Mouse (Mus musculus) T-helper 2 cell (primary cell): ENCODE results near the gene Srrm2.

Experiments
- in situ Hi-C: fragments of 300-600 bp; cut with MboI, MseI; formaldehyde crosslinking; loops from one replicate; pipeline ENCODE4 v1.15.1; 2025; ENCODE audit warnings: high pct_unique_total_duplicates

Gene Srrm2

DNA sequence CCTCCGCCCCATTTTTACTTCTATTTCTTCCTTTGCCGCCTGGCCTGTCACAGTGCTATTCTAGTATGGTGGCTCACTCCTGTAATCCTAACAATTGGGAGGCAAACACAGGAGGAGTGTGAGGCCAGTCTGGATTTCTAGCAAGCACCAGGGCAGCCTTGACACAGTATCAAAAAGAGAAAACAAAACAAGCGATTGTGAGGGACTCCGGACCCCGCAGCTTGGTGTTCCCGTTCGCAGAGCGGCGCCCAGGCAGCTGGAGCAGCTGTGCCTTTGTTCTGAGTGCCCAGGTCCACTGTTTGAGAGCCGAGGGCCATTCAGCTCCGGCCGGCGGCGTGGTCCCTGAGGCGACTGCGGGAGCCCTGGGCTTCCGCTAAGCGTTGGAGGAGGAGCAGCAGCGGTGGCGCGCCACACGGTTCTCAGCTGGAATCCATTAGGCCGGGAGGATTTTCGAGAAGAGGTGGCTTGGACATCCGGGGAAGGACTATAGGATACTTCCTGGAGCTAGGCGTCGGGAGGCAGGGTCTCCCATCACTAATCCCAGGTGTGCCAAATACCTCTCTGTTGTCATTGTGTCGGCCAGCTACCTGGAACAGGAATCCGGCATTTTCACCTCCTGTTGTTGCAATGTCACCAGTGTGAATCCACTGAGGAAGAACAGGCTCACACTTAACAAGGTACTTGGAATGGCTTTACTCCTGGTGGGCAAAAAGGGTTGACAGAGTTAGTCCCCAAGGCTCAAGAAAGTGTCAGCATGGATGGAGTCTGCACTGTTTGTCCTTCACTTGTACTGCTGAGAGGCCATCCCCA is at the start of gene Srrm2:
Srrm2 (plus strand) TSS at position 264 of the 810 bp plus-strand sequence.
- in situ Hi-C loops, result no loop called here

- in situ Hi-C loops, result no loop called here
Measured at GRCm38 (mm10) chr17:23740598-23741021, 49.7 kb upstream of the Srrm2 start, which contains the start of gene Paqr4. TSS of gene Paqr4 (minus strand) at chr17:23740867.

DNA sequence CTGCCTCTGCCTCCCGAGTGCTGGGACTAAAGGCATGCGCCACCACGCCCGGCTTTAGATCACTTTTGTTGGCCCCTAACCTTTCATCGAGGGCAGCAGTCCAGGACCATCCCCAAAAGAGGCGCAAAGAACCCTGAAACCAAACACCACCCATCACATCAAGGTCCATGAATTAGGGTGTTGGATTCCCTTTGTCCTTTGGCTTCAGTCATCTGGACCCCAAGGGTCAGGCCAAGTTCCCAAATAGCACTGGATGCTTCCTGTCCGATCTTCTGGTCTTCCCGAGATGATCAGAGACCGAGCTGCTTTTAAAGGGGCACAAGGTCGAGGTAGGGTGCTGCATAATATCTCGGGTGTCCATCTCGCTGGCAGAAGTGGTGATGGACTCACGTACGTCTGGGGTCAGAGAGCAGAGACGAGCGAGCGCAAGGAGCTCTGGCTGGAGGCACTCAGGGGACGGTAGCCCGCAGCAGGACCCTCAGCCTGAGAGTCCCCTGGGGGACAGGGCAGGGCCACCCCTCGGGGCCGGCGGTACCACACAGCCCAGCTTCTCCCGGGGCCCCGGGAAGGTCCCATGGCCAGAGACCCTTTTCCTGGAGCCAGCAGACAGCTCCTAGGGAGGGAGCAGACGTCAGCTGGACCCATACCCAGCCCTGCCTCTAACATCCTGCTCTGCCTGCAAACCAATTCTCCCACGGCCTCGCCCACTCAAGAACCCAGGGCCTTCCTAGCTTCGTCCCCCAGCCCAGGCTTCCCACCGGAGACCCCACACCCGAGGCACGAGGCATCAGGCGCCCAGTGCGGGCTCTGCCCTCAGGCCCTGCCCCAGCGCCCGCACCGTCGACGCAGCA is 48.7 kb upstream of the Srrm2 start:
- in situ Hi-C loops, result no loop called here

- in situ Hi-C loops, result no loop called here
Measured at GRCm38 (mm10) chr17:23742210-23742793, 48.0 kb upstream of the Srrm2 start.

DNA sequence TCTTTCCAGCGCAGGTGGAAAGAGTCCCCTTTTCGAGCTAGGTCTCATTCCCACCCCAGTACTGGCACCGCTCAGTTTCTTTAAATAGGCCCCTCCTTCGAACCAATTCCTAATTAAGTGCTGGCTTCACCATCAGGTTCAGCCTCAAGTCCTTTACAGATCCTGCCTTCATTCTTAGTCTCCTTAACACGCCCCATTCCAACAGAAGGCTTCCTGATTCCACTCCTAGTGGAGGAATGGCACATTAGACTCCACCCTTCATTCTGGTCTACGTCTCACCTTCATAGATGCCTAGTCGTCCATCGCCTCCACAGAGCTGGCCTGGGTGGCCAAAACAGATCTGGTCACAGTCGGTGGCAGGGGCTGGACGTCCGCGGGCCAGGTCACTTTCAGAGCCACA is 47.4 kb upstream of the Srrm2 start:
- in situ Hi-C loops, result no loop called here

GRCm38 (mm10) chr17:23744076-23744475 is 46.3 kb upstream of the Srrm2 start:
- in situ Hi-C loops, result no loop called here

- in situ Hi-C loops, result no loop called here
Measured at GRCm38 (mm10) chr17:23744651-23745050, 45.7 kb upstream of the Srrm2 start.

DNA sequence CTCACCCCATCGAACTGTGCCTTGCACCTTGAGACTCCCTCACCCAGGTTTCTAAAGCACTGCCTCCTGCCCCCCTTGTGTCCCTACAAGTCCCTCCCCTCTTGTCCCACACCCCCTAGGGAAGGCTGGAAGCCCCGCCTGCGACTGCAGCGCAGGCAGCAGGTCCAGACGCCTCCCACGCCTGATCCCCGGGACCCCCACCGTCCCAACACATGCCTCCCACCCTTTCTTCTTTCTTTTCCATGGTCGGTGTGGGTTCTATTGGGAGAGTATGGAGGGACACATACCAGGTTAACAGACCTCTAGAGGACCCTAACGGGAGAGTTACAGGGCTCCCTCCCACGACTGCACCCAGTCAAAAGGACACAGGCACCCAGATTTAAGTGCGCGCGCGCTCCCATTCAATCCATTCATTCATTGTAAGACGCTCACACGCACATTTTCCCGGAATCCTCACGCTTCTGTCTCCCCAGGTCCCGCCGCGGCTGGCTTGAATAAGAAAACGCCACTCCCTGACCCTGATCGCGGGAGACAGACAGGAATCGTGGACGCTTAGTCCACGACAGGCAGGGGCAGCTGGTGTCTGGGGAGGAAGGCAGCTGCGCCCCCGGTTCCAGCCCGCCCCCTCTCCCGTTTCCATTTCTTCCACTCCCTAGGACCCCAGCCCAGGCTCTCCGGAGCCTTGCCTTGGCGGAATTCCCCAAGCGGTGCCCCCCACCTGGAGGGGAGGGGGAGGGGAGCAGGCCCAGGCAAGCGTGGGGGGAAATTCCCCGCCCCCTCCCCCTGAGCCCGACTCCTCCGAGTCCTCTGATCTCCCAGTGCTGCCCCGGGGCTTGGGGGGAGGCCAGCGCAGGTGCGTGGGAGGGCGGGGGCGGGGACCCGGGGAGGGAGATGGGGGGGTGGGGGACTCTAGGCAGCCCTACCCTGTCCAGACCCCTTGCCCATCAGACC is 44.8 kb upstream of the Srrm2 start, which contains the start of gene Kremen2:
Kremen2 (minus strand) TSS at position 533 of the 951 bp plus-strand sequence.
- in situ Hi-C loops, result no loop called here

- in situ Hi-C loops, result no loop called here
Measured at GRCm38 (mm10) chr17:23746311-23746710, 44.0 kb upstream of the Srrm2 start.

DNA sequence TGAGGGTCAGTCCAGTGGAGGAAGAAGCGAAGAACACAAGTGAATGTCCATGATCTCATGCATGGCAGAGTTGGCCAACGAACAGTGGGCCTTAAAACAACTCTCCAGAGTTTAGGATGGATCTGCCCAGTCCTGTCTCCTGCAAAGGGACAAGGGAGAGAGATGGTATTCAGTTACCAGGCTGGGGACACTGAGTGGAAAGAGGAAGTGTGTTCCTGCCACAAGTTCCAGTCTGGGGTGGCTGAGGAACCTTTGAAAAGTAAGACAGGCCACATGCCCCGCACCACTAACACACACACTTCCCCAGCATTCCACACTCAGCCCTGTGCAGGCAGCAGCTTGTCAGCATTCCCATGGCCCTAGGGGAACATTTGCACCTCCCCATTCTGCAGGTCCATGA is 43.6 kb upstream of the Srrm2 start:
- in situ Hi-C loops, result no loop called here

DNA sequence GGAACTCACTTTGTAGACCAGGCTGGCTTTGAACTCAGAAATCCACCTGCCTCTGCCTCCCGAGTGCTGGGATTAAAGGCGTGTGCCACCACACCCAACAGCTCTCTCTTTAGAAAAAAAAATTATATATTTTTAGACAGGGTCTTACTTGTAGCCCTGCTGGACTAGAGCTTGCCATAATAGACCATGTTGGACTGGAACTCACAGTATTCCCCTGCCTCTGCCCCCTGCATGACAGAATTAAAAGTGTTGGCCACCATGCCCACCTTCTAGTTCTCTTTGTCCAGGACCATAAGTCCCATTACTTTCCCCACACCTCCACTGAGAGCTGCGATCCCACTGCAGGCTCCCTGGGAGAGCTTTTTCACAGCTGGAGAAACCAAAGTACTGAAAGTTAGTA is 42.9 kb upstream of the Srrm2 start:
- in situ Hi-C loops, result no loop called here

- in situ Hi-C loops, result no loop called here
Measured at GRCm38 (mm10) chr17:23748026-23748425, 42.3 kb upstream of the Srrm2 start.

- in situ Hi-C loops, result no loop called here
Measured at GRCm38 (mm10) chr17:23748631-23749391, 41.5 kb upstream of the Srrm2 start.

DNA sequence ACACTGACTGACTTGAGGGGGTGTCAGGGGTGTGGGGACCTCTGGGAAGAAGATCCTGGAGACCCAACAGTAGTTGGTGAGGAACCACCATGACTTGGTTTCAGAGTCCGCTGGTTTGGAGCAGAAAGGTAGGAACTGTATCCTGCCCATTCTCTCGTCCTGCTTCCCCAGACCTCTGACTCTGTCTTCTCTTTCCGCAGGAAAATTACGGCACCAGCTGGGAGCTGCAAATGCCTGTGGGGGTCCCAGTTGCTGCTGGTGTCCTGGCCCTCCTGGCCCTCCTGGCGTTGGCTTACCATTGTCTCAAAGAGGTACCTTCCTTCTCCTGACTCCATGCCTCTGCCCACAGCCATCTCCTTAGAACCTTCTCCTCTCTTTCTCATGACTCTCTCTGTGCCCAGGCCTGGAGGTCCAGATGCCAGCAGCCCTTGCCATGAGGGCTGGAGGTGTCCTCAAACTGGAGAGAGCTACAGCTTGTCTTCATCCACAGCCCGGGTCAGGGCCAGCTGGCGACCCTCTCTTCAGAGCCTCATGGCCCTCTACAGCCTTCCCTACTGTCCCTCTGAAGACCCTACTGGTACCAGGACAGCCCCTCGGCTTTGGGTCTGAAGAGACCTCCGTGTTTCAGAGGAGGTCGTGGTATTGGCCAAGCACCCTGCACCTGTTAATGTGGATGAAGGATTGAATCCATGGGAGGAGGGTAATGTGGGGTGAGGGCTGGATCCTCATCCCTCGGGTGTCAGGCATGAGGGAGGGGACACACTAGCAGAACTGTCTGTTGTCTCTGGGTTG is 40.7 kb upstream of the Srrm2 start:
- in situ Hi-C loops, result no loop called here

- in situ Hi-C loops, result no loop called here
Measured at GRCm38 (mm10) chr17:23755689-23756088, 34.6 kb upstream of the Srrm2 start.

DNA sequence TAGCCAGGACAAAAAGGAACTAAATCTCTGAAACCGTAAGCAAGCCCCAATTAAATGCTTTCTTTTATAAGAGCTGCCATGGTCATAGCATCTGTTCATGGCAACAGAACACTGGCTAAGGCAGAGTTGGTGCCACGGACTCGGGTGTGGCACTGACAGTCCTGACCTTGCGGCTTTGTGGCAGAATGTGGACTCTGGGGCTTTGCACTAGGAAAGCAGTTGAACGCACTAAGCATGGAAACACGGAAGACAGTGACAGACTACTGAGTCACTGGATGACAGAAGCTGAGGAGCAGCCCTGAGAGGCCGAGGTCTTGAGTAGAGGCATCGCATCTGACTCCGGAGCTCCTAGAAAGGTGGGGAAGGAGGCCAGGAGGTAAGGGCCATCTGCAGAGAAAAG is 32.8 kb upstream of the Srrm2 start:
- in situ Hi-C loops, result no loop called here

GRCm38 (mm10) chr17:23758801-23759200 is 31.5 kb upstream of the Srrm2 start:
- in situ Hi-C loops, result no loop called here

GRCm38 (mm10) chr17:23760231-23760630 is 30.1 kb upstream of the Srrm2 start:
- in situ Hi-C loops, result no loop called here

GRCm38 (mm10) chr17:23761155-23761554 is 29.2 kb upstream of the Srrm2 start:
- in situ Hi-C loops, result no loop called here
